In the genomic region with DNA sequence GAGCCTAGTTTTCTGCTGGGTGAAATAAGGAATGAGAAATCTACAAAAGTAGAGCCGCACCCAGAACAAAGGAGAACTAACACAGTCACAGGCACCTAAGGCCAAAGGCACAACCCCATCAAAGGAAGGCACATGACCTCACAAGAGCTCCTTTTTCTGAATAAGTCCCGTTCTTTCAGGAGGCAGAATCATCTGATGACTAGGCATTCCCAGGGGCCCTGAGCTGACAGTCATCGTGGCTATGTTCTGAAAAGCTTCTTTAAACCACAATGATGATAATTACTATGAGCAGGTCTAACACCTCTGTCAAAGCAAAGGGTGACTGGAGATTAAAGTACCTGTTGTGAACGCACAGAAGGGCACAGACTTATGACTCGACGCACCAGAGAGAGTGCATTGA, we compare ENCODE assay signal across 26 mouse cellular contexts.
DNase-seq lines count a peak whose midpoint lies in the region; ATAC-seq lines count a peak whose summit lies in the region.
"Had no signal": no experiment of that assay in that cellular context is flagged by ENCODE, and none has a peak within 500 bp of the region (broad histone marks: within the 10 kb centered on the region; RNA-seq: fewer than 3 reads in every experiment).

No protein-coding gene starts in this region.

- H3K4me3 ChIP-seq in embryonic facial prominence, embryonic 14.5 days (ENCODE audit: low read depth, low read length) = no peak overlapping the region
- H3K4me3 ChIP-seq in embryonic facial prominence, embryonic 10.5 days = no peak overlapping the region
- H3K4me3 ChIP-seq in forebrain, embryonic 15.5 days = no peak overlapping the region
- H3K4me3 ChIP-seq: embryonic facial prominence, embryonic 12.5 days; embryonic facial prominence, embryonic 15.5 days; erythroblast, embryonic 14.5 days; forebrain, embryonic 10.5 days; forebrain, embryonic 12.5 days had no signal

- H3K27ac ChIP-seq in embryonic facial prominence, embryonic 14.5 days (replicated peaks; ENCODE audit: low read depth, low read length) = no peak overlapping the region
- no peak overlapping the region for H3K27ac ChIP-seq in embryonic facial prominence, embryonic 10.5 days (replicated peaks)
- no peak overlapping the region for H3K27ac ChIP-seq in forebrain, embryonic 15.5 days (replicated peaks)
- H3K27ac ChIP-seq: embryonic facial prominence, embryonic 12.5 days; embryonic facial prominence, embryonic 15.5 days; forebrain, embryonic 10.5 days; forebrain, embryonic 12.5 days had no signal

- H3K36me3 ChIP-seq in embryonic facial prominence, embryonic 14.5 days (ENCODE audit: control insufficient read depth, insufficient read depth, low read length) = no peaks in the 10 kb centered on the region
- no peaks in the 10 kb centered on the region for H3K36me3 ChIP-seq in embryonic facial prominence, embryonic 10.5 days (replicated peaks)
- no peaks in the 10 kb centered on the region for H3K36me3 ChIP-seq in forebrain, embryonic 15.5 days
- H3K36me3 ChIP-seq: embryonic facial prominence, embryonic 12.5 days; embryonic facial prominence, embryonic 15.5 days; forebrain, embryonic 10.5 days; forebrain, embryonic 12.5 days; G1E had no signal

- no peaks in the 10 kb centered on the region for H3K9me3 ChIP-seq in embryonic facial prominence, embryonic 14.5 days (ENCODE audit: control insufficient read depth, low read length)
- no peaks in the 10 kb centered on the region for H3K9me3 ChIP-seq in embryonic facial prominence, embryonic 10.5 days
- H3K9me3 ChIP-seq in forebrain, embryonic 15.5 days = no peaks in the 10 kb centered on the region
- H3K9me3 ChIP-seq: embryonic facial prominence, embryonic 12.5 days; embryonic facial prominence, embryonic 15.5 days; forebrain, embryonic 10.5 days; forebrain, embryonic 12.5 days; G1E had no signal

- H3K9ac ChIP-seq in embryonic facial prominence, embryonic 14.5 days (ENCODE audit: low read depth, low read length) = no peak overlapping the region
- H3K9ac ChIP-seq in forebrain, embryonic 15.5 days (replicated peaks) = no peak overlapping the region
- H3K9ac ChIP-seq: embryonic facial prominence, embryonic 12.5 days; embryonic facial prominence, embryonic 15.5 days; forebrain, embryonic 12.5 days; forebrain, postnatal 0 days had no signal

- WGBS in embryonic facial prominence, embryonic 14.5 days = 60% methylated on average over 6 of the region's 6 CpGs
- WGBS in embryonic facial prominence, embryonic 10.5 days = 65% methylated on average over 6 of the region's 6 CpGs
- 64% methylated on average over 6 of the region's 6 CpGs for WGBS in forebrain, embryonic 15.5 days

- peak; percentile 8 for DNase-seq in embryonic facial prominence, embryonic 14.5 days (ENCODE audit: low spot score)
- DNase-seq in embryonic facial prominence, embryonic 10.5 days (ENCODE audit: low spot score) = no peak
- DNase-seq in 416B (ENCODE audit: low read depth) (peak; percentile 6), ZHBTc4 (ENCODE audit: low read depth, low spot score) (peak; percentile 5)
- DNase-seq in retina, embryonic 14.5 days (ENCODE audit: low spot score) = peak; percentile 22
- no peak for DNase-seq in heart, adult 18-20 months
- DNase-seq in adrenal gland, postnatal 4 days (ENCODE audit: low spot score in 2 of 2) = no peak
- DNase-seq: adrenal gland, adult 2 months; adrenal gland, postnatal 10 days; adrenal gland, postnatal 25 days; cerebellum, adult 11-12 months; cerebellum, adult 2 months; cerebellum, adult 9-10 months; cerebellum, postnatal 10 days; cerebellum, postnatal 25 days; embryo, embryonic 11 days; forebrain, postnatal 0 days had no signal

- ATAC-seq in embryonic facial prominence, embryonic 14.5 days (ENCODE audit: low read depth) = no peak
- no peak for ATAC-seq in forebrain, embryonic 15.5 days (replicated peaks)
- ATAC-seq: forebrain, embryonic 14.5 days; forebrain, postnatal 0 days; Patski had no signal

- no peaks in the 10 kb centered on the region for H3K4me1 ChIP-seq in embryonic facial prominence, embryonic 14.5 days (ENCODE audit: control insufficient read depth, insufficient read depth, low read length)
- H3K4me1 ChIP-seq in embryonic facial prominence, embryonic 10.5 days = peaks cover 16% of the 10 kb centered on the region
- H3K4me1 ChIP-seq in forebrain, embryonic 15.5 days = peaks cover 5% of the 10 kb centered on the region; the same call in 1 of the 2 replicates
- H3K4me1 ChIP-seq: embryonic facial prominence, embryonic 12.5 days; embryonic facial prominence, embryonic 15.5 days had no signal

- H3K4me2 ChIP-seq in embryonic facial prominence, embryonic 14.5 days (ENCODE audit: low read depth, low read length) = no peak overlapping the region
- no peak overlapping the region for H3K4me2 ChIP-seq in forebrain, embryonic 15.5 days (replicated peaks)
- H3K4me2 ChIP-seq: embryonic facial prominence, embryonic 12.5 days; embryonic facial prominence, embryonic 15.5 days; forebrain, embryonic 12.5 days had no signal

- H3K27me3 ChIP-seq in embryonic facial prominence, embryonic 14.5 days (replicated peaks; ENCODE audit: control insufficient read depth, insufficient read depth, low read length) = no peaks in the 10 kb centered on the region
- no peaks in the 10 kb centered on the region for H3K27me3 ChIP-seq in embryonic facial prominence, embryonic 10.5 days (replicated peaks; ENCODE audit: low read depth, poor library complexity, severe bottlenecking)
- no peaks in the 10 kb centered on the region for H3K27me3 ChIP-seq in forebrain, embryonic 15.5 days
- H3K27me3 ChIP-seq: embryonic facial prominence, embryonic 12.5 days; embryonic facial prominence, embryonic 15.5 days; forebrain, embryonic 12.5 days had no signal

Comparison
In these comparisons a context has a peak if more than half of its experiments do, and no peak if none do; other contexts are left out.
1. DNase-seq: peak in embryonic facial prominence, embryonic 14.5 days (single experiment), 416B (single experiment), ZHBTc4 (single experiment) and retina, embryonic 14.5 days (single experiment); none in embryonic facial prominence, embryonic 10.5 days (single experiment), heart, adult 18-20 months (0 of 2) and adrenal gland, postnatal 4 days (0 of 2).